Mouse (Mus musculus): ENCODE data around the gene Anks6.
A peak's percentile ranks its signal among the peaks of the same experiment; 100 is the strongest.
"Not testable (repeated sequence)": the region's sequence is repeated elsewhere in the genome, so short reads cannot be mapped to it uniquely, and the experiment has no call there.

The Anks6 gene

DNA sequence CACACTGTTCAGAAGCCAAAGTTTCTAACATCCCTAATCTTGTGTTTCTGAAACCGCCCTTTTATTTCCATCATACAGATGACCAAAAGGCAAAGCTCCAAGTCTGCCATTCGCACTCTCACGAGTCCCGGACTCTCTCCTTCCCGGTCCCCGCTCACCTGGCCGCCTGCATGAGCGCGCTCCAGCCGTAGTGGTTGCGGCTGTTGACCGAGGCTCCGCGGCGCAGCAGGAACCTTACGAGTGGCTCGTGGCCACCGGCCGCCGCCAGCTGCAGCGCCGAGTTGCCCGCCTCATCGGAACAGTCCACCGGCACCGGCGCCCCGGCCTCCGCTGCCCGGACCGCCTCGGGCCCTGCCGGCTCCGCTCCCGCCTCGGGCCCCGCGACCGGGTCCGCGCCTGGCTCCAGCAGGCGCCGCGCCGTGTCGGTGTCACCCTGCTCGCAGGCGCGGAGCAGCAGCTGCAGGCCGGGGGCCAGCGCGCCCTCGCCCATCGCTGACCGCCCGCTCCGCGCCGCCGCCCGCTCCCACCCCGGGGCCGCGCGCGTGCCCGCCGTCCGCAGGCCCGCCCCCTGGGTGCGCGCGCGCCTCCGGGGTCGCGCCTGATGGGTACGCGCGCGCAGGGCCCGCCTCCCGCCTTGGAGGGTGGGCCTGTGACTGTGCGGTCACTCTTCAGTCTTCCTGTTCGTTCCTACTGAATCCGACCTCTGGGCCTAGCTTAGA is at the start of gene Anks6:
Gene Anks6 (minus strand): TSS at position 637 of the 719 bp plus-strand sequence.
- peak; percentile 49 for DNase-seq (ENCODE audit: low read depth, low spot score)

DNA sequence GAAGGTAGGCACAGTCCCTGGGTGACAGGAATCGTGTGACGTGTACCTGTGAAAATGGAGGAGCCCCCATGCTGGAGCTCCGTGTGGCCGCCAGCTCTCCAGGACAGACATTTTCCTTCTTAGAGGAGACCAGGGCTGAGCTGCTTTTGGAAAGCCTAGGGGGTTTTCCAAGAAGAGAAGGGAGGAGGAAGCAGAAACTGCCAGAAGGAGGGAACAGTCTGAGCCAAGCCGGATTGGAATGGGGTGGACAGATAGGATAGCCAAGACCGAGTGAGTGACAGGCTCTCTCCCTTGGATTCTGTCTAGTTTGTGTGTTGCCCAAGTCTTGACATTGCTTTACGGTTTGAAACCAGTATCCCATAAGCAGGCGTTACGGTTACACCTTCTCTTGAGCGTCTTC is 46.3 kb upstream of the Anks6 start:
- no peak for DNase-seq (ENCODE audit: low read depth, low spot score)

DNA sequence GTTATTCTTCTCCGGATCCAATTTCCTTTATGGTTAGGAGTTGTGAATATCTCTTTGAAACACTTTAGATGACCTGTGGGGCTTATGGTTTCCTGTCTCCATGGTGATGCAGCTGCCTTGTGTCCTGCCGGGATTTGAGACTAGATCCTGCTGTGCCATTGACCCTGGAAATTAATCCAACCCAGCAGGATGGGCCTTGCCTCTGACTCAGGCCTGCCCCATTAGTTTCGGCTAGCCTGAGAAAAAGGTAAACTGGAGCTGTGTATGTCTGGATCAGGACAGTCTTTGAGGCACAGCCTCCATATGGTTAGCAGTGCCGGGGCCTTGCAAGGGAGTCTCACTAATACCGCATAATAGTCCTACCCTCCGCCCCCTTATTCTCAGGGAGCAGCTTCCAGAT is 36.4 kb upstream of the Anks6 start:
- peak; percentile 86 for DNase-seq (ENCODE audit: low read depth, low spot score)

DNA sequence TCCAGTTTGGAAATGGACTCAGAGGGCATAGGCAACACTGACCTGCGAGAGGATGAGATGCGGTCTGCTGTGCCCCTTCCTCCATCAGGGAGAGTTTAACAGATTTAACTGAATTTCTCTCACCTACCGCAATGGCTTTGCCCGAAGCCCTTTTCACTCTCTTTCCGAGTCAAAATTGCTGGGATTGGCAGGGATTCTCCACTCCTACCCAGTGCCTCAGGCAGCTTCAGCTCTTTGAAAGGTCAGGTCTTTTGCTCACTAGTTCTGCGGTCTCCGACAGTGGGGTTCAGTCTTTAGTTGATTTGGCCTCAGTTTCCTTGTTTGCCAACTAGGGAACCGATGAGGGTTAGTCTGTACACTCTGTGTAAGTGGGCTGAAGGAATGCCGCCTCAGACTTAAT is 35.9 kb upstream of the Anks6 start:
- no peak for DNase-seq (ENCODE audit: low read depth, low spot score)

DNA sequence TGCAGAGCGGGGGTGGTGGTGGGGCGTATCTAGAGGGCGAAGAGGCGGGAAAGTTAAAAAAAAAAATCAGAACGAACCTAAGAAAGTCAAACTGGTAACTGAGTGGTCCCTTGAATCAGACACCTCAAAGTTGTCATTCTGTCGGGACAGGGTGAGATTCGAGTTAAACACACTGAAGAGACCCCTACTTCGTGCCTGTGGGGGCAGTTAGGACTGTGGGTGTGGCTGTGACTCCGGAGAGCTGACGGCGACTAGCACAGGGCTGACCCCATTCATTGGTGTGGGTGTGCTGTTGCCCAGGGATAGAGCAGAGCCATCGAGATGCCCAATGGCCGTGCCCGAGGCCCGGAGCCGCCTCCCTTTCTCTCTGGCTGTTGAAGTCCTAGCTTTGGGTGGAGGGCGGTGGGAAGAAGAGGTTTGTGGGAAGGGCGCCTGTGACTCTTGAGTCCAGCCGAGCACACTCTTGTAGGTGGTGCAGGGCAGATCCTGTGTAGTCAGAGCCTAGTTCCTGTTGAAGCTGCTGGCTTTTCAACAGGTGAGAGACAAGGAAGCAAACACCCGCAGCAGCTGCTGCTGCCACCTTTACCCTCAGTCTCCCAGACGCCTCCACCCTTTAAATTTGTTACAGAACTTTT is 35.3 kb upstream of the Anks6 start:
- DNase-seq (ENCODE audit: low read depth, low spot score), result peak; percentile 36

DNA sequence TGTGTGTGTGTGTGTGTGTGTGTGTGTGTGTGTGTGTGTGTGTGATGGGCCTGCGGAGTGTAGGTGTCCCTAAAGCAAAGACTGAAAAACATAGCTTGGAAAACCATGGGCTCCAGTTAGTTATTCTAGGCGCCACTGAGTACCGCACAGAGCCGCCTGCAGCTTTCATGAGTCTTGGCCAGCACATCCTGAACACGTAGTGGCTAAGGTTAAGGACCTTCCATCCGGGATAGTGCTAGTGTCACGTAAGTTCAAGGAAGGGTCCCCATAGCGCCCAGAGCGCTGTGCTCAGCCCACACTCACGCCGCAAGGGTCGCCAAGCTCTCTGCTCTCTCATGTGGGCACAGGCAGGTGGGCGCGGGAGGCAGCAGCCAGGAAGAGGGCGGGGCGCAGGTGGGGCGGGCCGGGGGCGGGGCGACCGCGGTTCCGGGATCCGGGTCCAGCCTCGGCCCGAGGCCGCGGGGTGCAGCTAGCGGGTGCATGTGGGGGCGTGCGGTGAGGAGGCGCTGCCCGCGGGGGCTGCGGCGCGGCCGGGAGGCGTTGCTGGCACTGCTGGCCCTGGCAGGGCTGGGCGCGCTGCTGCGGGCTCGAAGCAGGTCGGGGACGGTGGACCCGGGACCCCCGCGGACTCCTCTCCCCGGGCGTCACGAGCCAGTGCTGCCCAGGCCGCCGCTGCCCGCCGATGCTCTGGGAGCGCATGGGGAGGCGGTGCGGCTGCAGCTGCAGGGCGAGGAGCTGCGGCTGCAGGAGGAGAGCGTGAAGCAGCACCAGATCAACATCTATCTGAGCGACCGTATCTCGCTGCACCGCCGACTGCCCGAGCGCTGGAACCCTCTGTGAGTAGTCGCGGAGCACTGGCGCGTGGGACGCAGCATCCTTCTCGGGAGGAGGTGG is 34.5 kb upstream of the Anks6 start, which contains the start of gene Galnt12:
Gene Galnt12 (plus strand): TSS at position 417 of the 894 bp plus-strand sequence.
- peak; percentile 36 for DNase-seq (ENCODE audit: low read depth, low spot score)

DNA sequence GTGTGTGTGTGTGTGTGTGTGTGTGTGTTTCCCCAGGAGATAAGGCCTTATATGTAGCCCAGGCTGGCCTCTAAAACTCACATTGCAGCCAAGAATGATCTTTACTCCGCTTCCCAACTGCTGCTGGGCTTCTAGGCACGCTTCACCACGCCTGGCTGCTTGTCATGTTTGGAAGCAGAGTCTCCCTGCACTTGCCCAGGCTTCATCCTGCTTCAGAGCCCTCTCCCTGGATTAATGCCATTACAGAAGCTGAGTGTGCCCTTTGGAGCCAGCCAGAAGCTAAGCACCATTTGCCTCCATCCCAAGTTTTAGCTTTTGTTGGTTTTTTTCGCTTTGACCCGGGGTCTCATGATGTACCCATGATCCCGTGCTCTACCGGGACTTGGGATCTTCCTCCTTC is 31.4 kb upstream of the Anks6 start:
- no peak for DNase-seq (ENCODE audit: low read depth, low spot score)

DNA sequence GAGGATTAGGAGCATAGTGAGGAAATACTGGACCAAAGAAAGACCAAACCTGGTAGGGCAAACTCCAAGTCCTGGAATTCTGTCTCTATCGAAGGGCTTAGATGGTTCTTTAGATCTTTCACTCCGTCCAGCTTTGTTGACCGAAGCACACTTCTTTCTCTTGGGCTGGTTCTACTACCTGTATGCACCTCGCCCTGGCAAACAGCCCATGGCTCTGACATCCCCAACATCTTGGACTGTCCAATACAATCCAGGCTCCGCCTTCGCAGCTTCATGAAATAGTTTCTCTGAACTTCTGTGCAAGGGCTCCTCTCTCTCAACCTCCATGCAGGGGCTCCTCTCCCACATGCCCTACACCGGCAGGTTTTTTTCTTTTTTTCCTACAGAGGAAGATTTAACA is 26.6 kb upstream of the Anks6 start:
- DNase-seq (ENCODE audit: low read depth, low spot score), result no peak

DNA sequence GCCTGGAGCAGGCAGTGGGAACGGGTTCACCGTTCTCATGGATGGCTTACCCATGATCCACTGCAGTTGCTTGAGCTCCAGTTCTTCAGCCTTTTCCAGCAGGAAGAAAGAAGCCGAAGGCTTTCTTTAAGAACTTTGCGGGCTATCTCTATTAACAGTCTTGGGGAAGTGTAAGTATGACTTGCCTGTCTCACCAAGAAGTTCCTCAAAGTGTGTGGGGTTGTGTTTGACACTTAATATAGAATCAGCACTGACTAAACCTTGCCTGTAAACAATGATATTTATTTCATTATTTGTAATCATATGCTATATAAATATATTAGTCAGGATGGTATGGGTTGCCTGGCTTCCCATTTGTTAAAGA is 23.4 kb upstream of the Anks6 start:
- no peak for DNase-seq (ENCODE audit: low read depth, low spot score)

DNA sequence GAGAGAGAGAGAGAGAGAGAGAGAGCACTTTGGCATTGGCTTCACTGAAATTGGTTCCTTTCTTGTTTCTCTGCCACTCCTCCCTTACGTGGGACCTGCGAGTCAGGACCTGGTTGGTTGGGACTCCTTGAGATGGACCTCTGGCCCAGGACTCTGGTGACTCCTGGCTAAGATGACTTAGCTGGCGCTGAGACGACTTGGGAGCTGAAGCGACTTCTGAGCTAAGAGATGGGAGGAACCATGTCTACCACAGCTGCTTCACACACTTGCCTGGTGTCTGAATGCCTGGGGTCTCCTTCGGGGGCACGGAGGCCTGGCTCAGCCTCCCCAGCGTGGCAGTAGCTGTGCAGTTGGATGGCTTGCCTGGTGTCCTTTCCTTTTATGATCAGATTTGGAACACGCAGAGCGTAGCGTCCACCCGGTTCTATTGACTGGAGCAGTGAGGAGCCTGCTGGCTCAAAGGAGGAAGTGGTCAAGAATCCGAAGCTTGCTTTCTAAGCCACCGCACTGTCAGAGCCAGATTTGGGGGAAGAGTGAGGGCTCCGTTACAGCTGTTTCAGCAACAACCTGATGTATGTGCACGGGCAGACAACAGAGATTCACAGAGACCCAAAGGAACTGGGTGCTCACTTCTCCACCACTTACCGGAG is 22.9 kb upstream of the Anks6 start:
- DNase-seq (ENCODE audit: low read depth, low spot score), result no peak

DNA sequence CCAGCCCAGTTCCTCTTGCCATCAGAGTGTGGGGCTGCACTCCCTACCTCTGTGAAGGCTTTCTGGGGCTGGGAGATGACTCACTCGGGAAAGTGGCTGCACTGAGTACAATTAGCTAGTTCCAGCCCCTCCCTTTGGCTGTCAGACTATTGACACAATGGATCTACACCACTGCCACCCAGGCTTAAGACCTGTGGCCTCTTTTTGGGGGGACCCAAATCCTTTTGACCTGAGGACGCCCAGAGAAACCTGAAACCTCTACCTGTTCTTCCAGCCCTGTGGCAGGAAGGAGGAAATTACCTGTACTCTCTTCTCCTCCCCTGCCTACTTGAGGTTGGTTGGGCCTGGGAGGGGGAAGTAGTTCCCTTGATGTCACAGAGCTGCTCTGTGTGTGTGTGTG is 17.8 kb upstream of the Anks6 start:
- DNase-seq (ENCODE audit: low read depth, low spot score), result no peak

DNA sequence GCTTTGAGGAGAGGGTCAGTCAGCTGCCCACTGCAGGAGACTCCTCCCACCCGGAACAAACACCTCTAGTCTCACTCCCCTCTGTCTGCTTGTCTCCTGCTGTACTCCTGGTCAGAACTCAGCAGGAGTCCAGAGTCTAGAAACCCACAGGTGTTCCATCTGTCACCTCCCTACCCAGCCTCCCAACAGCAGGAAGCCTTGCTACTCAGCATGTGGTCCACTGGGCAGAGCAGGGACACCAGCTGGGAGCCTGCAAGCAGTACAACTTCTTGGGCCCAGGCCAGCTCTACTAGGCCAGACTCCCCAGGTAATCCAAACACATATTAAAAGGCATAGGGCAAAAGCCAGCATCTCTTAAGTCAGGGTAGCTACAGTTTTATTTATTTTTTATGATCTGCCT is 3.7 kb upstream of the Anks6 start:
- DNase-seq (ENCODE audit: low read depth, low spot score), result no peak

DNA sequence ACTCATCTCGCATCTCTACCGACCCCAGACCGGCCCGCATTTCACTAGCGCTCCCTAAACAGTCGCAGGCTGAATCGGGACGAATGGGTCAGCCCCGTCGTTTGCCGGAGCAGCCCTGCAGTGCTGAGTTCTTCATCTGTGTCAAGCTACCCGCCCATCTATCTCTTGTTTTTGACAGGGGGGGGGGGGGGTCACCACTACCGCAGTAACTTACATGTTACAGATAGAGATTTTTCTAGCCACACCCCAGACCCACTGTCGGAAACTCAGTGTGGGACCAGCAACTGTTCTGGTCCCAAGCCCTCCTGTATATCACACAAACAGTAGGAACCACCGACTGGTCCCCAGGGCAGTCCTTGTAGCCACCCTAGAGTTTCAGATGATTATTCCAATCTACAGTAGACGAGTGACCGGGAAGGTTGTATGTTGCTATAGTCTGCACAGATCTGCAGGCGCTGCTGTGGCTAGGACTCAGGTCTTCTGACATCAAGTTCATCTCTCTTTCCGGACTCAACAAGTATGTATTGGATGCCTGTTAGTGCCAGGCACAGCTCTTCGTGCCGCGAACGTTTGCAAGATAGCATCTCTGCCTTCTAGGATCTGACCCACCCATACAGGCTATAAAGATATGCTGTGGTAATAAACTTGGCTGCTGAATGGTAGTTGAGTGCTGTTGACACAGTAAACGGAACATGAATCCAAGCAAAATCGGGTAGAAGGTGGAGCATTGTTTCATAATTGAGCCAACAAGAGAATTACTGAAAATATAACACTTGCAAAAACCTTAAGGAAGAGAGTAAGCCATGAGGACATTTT is 491 bp upstream of the Anks6 start:
- DNase-seq (ENCODE audit: low read depth, low spot score), result no peak

DNA sequence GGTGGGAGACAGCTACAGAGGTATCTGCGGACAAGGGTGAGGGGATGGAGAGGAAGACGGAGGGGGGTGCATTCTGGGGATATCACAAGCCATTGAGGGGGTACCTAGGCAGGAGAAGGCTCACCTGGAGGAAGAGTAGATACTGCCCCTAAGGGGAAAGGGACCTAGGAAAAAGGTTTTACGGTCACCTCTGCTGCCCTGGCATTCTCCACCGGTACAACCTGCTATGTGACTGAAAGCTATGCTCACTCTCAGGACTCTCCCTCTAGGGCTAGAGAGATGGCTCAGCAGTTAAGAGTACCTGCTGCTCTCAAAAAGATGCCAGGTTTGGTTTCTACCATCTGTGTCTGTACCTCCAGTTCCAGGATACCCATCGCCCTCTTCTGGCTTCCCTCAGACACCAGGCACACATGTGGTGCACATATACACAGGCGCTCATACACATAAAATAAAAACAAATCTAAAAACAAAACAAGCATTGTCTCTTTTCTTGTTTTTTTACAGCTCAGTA is 1.6 kb downstream of the Anks6 start:
- DNase-seq (ENCODE audit: low read depth, low spot score), result no peak

DNA sequence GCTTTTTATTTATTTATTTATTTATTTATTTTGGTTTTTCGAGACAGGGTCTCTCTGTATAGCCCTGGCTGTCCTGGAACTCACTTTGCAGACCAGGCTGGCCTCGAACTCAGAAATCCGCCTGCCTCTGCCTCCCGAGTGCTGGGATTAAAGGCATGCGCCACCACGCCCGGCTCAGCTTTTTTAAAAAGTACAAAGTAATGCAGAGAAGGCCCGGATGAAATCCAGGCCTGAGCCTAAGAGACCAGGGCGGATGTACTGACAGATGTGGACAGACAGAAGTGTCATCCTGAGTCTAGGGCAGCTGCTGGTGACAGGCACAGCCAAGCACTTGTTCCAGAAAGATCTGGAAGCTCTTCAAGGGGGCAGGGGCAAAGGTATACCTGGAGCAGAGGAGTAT is 2.1 kb downstream of the Anks6 start:
- not testable (repeated sequence) for DNase-seq (ENCODE audit: low read depth, low spot score)

DNA sequence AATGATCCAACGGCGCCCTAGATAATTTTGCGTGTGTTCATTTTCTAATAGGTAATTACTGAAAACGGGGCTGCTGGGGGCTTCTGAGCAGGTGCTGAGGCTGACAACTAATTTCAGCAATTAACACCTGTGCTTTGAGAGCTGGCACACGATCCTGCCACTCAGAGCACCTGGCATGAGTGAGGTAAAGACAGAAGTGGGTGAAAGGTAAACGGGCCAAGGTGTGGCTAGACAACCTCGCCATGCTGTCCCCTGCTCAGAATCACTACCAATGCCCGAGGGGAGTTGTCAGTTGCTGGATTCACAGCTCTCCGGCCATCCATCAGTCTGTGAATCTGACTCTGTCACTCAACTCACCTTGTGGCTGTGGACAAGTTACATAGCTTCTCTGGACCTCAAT is 5.3 kb downstream of the Anks6 start:
- no peak for DNase-seq (ENCODE audit: low read depth, low spot score)

DNA sequence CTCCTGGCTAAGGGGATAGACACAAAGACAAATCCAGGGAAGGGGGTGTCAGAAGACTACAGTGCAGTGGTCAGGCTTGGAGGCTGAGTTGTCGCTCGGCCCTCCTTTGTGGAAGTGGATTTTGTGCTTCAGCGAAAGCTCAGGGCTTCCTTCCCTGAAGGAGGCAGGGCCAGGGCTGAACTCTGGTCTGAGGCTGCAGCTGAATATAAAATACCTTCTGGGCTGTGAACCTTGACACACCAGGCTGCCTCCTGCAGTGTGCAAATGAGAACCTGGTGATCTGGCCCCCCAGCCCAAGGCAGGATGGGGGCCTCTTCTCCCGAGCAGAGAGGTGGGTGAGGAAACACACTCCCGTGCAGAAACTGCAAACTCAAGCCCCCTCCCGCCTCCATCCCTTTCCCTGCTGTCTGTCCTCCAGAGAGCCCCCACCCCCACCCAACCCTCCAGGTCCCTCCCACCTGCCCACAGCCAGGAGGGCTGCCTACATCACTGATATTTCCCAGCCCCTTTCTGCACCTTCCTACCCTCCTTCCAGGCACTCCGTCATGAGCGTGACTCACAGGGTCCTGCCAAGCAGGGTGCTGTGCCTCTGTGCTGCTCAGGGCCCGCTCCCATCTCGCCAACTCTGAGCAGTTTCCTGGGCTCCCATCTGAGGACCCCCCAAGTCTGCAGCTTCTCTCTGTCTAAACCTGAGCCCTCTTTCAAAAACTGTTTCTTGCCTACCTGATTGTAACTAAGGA is 6.4 kb downstream of the Anks6 start:
- no peak for DNase-seq (ENCODE audit: low read depth, low spot score)

DNA sequence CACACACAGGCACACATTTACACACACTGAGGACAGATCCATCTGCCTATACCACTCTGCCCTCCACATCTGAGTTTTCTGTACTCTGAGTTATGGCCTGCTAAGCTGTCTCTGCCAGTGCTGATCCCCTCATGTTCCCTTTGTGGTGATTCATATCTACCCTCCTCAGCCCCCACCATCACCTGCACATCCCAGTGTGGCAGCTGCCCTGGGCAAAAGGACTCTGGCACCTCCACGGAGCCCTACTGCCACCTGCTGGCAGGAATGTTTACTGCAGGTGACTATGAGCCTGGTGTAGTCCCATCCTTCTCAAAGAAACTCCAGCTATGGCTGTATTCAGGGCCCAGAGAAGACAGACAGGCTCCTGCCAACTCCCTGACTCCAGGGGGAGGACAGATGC is 7.1 kb downstream of the Anks6 start:
- peak; percentile 79 for DNase-seq (ENCODE audit: low read depth, low spot score)

DNA sequence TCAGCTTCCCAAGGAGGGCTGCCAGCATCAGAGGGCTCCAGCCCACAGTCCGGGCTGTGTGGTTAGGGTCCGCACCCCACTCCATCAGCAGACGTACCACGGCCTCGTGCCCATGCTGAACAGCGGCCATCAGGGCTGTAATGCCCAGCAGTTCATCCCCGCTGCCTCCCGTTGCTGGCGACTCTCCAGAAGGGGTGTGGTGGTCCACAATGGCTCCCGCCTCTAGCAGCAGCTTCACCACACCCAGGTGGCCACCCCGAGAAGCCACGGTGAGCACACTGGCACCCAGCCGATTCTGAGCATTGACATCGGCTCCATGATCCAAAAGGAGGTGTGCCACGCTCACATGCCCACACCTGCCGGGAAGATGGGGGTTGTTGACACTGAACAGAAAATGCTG is 8.0 kb downstream of the Anks6 start:
- no peak for DNase-seq (ENCODE audit: low read depth, low spot score)

DNA sequence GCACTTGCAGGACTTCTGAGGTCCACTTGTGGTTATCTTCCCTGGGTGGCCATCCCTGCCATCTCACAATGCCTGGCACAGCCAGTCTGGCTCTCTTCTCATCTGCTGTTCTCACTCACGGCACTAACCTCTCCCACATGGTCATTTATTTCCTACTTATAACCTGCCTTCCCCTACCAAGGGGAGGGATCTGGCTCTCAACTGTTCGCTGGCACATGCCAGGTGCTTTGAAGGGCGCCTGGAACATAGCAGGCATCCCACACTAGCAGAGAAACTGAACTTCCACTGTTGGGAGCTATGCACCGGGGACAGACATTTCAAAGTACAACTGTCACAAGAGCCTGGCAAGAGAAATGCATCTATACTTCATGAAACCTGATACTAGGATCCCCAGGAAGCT is 9.5 kb downstream of the Anks6 start:
- no peak for DNase-seq (ENCODE audit: low read depth, low spot score)

All from R1 (cell line).